Mouse (Mus musculus): ENCODE measurements around the gene Crlf1.

DNA sequence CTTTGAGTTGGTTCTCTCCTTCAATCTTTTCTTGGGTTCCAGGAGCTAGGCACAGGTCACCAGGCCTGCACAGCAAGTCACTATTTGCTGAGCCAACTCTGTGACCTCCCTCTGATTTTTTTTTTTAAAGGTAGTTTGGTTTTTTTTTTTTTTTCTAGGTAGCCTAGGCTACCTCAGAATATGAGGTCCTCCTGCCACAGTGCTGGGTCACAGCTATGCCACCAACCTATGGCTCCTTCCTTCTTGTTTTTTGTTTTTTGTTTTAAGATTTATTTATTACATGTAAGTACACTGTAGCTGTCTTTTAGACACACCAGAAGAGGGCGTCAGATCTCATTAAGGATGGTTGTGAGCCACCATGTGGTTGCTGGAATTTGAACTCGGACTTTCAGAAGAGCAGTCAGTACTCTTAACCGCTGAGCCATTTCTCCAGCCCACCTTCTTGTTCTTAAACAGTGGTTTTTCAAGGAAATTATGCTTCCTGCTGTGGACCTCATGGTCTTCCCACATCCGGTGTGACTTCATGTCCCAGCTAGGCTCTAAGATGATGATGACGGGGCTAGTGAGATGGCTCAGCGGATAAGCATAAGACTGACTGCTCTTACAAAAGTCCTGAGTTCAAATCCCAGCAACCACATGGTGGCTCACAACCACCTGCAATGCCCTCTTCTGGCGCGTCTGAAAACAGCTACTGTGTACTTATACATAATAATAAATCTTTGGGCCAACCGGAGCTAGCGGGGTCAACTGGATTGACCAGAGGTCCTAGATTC, 56.6 kb downstream of the Crlf1 start:
- TF ChIP-seq CTCF (IDR thresholded peaks at IDR 0.05; ENCODE audit: borderline replicate concordance, control insufficient read depth, extremely low read depth, insufficient read depth, low read length, poor library complexity): no peak
- TF ChIP-seq POLR2A (IDR thresholded peaks at IDR 0.05; ENCODE audit: control insufficient read depth, extremely low read depth, insufficient read depth, low read length, poor library complexity): no peak
